Mouse (Mus musculus): ENCODE measurements around the gene Rdm1.

The Rdm1 gene

GRCm38 (mm10) chr11:101681968-101682367 is 55.0 kb downstream of the Rdm1 start:
- no peak for DNase-seq

GRCm38 (mm10) chr11:101682410-101682960 is 55.5 kb downstream of the Rdm1 start:
- DNase-seq, result no peak

All from kidney, postnatal 10 days (tissue).